Mouse (Mus musculus): Measurements from ENCODE around the gene Wnt10b.

DNA sequence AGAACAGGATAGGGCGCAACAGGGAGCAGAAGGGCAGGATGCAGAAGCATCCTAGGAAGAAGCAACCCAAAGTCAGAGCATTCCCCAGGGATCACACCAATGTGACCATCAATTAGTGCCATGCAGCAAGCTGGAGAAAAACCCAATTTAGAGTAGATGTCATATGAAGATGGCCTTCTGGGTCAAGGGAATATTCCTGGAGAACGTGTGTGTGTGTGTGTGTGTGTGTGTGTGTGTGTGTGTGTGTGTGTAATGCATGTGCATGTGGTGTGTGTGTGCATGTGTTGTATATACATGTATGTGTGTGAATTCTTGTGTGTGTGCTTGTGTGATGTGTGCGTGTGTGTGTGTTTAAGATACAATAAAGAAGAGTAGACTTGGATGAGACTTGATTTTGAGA, 21.0 kb upstream of the Wnt10b start:
- TF ChIP-seq CTCF (IDR thresholded peaks at IDR 0.05; ENCODE audit: low read depth) = no peak
- no peak for TF ChIP-seq EP300 (optimal IDR thresholded peaks at IDR 0.05)
